Mouse (Mus musculus) heart, postnatal 0 days (tissue): Measurements from ENCODE around the gene Polk.

ENCODE experiments used
- CTCF ChIP-seq: IDR thresholded peaks from 2 replicates; pipeline ENCODE4 v1.5.1; 2016; ENCODE audit warnings: antibody characterized with exemption, control low read depth, low read depth
- EP300 ChIP-seq: IDR thresholded peaks from 2 replicates; pipeline ENCODE4 v1.6.1; 2016; ENCODE audit warnings: antibody characterized with exemption, low read depth

DNA sequence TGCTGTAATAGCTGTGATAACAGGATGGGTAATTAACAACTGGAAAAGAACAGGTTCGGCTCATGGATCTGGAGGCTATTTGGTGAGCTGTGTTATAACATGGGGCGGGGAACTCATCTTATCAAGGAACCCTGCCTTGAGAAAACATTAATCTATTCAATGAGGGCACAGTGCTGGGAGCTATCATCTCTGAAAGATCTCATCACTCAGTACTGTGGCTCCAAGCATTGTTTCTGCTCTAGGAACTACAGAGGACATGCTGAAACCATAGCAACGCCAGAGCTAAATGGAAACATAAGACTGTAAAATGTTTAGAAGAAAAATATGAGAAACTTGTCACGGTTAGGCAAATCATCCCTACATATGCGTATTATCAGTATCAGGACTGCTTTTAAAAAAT lies 84.4 kb downstream of the Polk start:
- no peak for TF ChIP-seq CTCF
- no peak for TF ChIP-seq EP300
